Mouse (Mus musculus) embryonic fibroblast, embryonic 13.5 days (primary cell): Measurements from ENCODE around the gene Sdccag8. TPM values are rescaled to one million over a fixed set of nuclear protein-coding genes. Genes with fewer than 3 reads are reported as not detected.

Experiments
- H3K27ac ChIP-seq: 2 replicates; pipeline ENCODE4 v1.5.1; 2012; ENCODE audit warnings: low read length, control low read depth, inconsistent platforms; ENCODE audit not compliant: insufficient read depth
- H3K4me1 ChIP-seq: 2 replicates; pipeline ENCODE4 v1.6.1; 2011; ENCODE audit warnings: low read length; ENCODE audit not compliant: control insufficient read depth, insufficient read depth
- H3K4me3 ChIP-seq: 2 replicates; pipeline ENCODE4 v1.5.1; 2011; ENCODE audit warnings: mild to moderate bottlenecking, control low read depth, low read length; ENCODE audit not compliant: insufficient read depth
- CTCF ChIP-seq: IDR thresholded peaks from 2 replicates; pipeline ENCODE4 v1.5.1; 2011; ENCODE audit warnings: mild to moderate bottlenecking, control low read depth, low read length, moderate library complexity, borderline replicate concordance; ENCODE audit not compliant: insufficient read depth
- POLR2A ChIP-seq: IDR thresholded peaks from 2 replicates; pipeline ENCODE4 v1.6.1; 2011; ENCODE audit warnings: low read depth, mild to moderate bottlenecking, control low read depth, low read length, moderate library complexity
- polyA plus RNA-seq: library from polyadenylated mRNA; stranded (reverse); fragments of >200 nt; gene quantifications from 2 replicates; pipeline ENCODE4 v1.2.4, GENCODE M21; 2011; ENCODE audit warnings: low read depth; ENCODE audit not compliant: missing spikeins, insufficient read length

Gene Sdccag8
- polyA plus RNA-seq, 1 experiment, result 14.3 TPM

- no peaks in the 10 kb centered on the region for H3K4me1 ChIP-seq
- no peak overlapping the region for H3K27ac ChIP-seq
- TF ChIP-seq CTCF (no peak), POLR2A (no peak)
- H3K4me3 ChIP-seq, result no peak overlapping the region
Observed at GRCm38 (mm10) chr1:177002951-177003350, 188.5 kb downstream of the Sdccag8 start.

GRCm38 (mm10) chr1:177004041-177004741 is 189.7 kb downstream of the Sdccag8 start:
- no peak for TF ChIP-seq CTCF
- no peak for TF ChIP-seq POLR2A
- Histone ChIP-seq H3K4me3 (no peak overlapping the region), H3K4me1 (no peaks in the 10 kb centered on the region), H3K27ac (no peak overlapping the region)

- no peak overlapping the region for H3K27ac ChIP-seq
- no peaks in the 10 kb centered on the region for H3K4me1 ChIP-seq
- TF ChIP-seq POLR2A, result no peak
- TF ChIP-seq CTCF, result no peak
- no peak overlapping the region for H3K4me3 ChIP-seq
Observed at GRCm38 (mm10) chr1:177007405-177007804, 192.9 kb downstream of the Sdccag8 start.

GRCm38 (mm10) chr1:177008777-177009176 is 194.3 kb downstream of the Sdccag8 start:
- peaks cover 8% of the 10 kb centered on the region for H3K4me1 ChIP-seq
- peak overlapping the region; percentile 5; the same call in 1 of the 2 replicates for H3K27ac ChIP-seq
- no peak overlapping the region for H3K4me3 ChIP-seq
- TF ChIP-seq POLR2A (no peak), CTCF (no peak)

- TF ChIP-seq POLR2A (no peak), CTCF (no peak)
- no peak overlapping the region for H3K27ac ChIP-seq
- H3K4me3 ChIP-seq, result no peak overlapping the region
- H3K4me1 ChIP-seq, result peaks cover 19% of the 10 kb centered on the region
Observed at GRCm38 (mm10) chr1:177010041-177010440, 195.6 kb downstream of the Sdccag8 start.

- no peak overlapping the region for H3K27ac ChIP-seq
- no peak overlapping the region for H3K4me3 ChIP-seq
- no peak for TF ChIP-seq CTCF
- TF ChIP-seq POLR2A, result no peak
- H3K4me1 ChIP-seq, result peaks cover 23% of the 10 kb centered on the region
Observed at GRCm38 (mm10) chr1:177010607-177011302, 196.3 kb downstream of the Sdccag8 start.

- H3K4me3 ChIP-seq, result no peak overlapping the region
- TF ChIP-seq POLR2A (no peak), CTCF (no peak)
- H3K27ac ChIP-seq, result no peak overlapping the region
- H3K4me1 ChIP-seq, result peaks cover 23% of the 10 kb centered on the region
Observed at GRCm38 (mm10) chr1:177011688-177012087, 197.2 kb downstream of the Sdccag8 start.

- H3K4me1 ChIP-seq, result peaks cover 23% of the 10 kb centered on the region
- no peak overlapping the region for H3K4me3 ChIP-seq
- peak overlapping the region; percentile 99 for H3K27ac ChIP-seq
- TF ChIP-seq CTCF (no peak), POLR2A (no peak)
Observed at GRCm38 (mm10) chr1:177012774-177013173, 198.3 kb downstream of the Sdccag8 start.

GRCm38 (mm10) chr1:177013313-177013712 is 198.9 kb downstream of the Sdccag8 start:
- H3K27ac ChIP-seq, result peak overlapping the region; percentile 99
- TF ChIP-seq POLR2A (no peak), CTCF (no peak)

GRCm38 (mm10) chr1:177013776-177014175 is 199.3 kb downstream of the Sdccag8 start:
- no peak overlapping the region for H3K4me3 ChIP-seq
- TF ChIP-seq CTCF, result no peak
- TF ChIP-seq POLR2A, result no peak
- H3K4me1 ChIP-seq, result peaks cover 23% of the 10 kb centered on the region
- peak overlapping the region; percentile 99 for H3K27ac ChIP-seq

More at GRCm38 (mm10) chr1:177013313-177013712, 198.9 kb downstream of the Sdccag8 start:
- Histone ChIP-seq H3K4me3 (no peak overlapping the region), H3K4me1 (peaks cover 23% of the 10 kb centered on the region)

GRCm38 (mm10) chr1:177014346-177014745 is 199.9 kb downstream of the Sdccag8 start:
- Histone ChIP-seq H3K27ac (peak overlapping the region; percentile 99), H3K4me1 (peaks cover 23% of the 10 kb centered on the region), H3K4me3 (no peak overlapping the region)
- TF ChIP-seq POLR2A, result no peak
- no peak for TF ChIP-seq CTCF
